Mouse (Mus musculus): ENCODE results near the gene Hyal6. TPM values are rescaled to one million over a fixed set of nuclear protein-coding genes. Genes with fewer than 3 reads are reported as not detected.

The Hyal6 gene
- not detected for polyA plus RNA-seq (2014; fragmentation: Illumina TruSeq; extraction: RNeasy Lipid Tissue Mini Kit (QIAGEN cat#74804); ENCODE audit: low replicate concordance)

DNA sequence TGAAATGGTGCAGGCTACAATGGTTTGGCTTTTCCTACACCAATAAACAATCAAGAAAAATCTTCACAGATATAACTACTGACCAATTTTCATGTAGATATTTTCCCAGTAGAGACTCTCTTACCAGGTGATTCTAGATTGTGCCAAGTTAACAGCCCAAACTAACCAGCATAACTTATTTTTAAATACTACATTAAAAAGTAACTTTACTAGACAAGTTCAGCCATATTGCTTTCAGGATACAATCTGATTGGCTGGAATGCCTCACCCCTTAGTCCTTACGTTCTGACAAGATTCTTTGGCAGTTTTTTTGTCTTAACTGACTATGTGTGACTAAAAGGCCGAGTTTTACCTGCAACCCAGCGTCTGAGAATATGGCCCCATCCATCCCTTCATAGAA, at the start of gene Hyal6:
Gene Hyal6 (plus strand): TSS at position 301 of the 400 bp plus-strand sequence.

DNA sequence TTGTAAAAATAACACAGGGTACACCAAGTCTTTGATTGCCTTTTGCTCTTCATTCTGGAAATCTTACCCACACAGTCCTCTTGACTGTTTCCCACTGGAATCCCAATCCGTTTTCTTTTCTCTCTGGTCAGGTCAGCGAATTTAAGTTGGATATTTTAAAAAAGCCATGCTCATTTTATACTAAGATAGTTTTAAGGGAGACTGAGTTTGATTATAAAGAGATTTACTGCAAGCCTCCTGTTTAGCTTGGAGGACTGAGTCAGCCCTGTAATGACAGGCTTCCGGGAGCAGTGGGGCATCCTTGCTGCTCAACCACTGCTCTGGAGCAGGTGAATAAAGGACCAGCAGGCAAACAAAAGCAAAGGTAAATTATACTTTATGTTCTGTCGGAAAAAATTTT, 15.0 kb downstream of the Hyal6 start, which contains the start of gene Hyal4:
Gene Hyal4 (plus strand): TSS at position 301 of the 400 bp plus-strand sequence.

DNA sequence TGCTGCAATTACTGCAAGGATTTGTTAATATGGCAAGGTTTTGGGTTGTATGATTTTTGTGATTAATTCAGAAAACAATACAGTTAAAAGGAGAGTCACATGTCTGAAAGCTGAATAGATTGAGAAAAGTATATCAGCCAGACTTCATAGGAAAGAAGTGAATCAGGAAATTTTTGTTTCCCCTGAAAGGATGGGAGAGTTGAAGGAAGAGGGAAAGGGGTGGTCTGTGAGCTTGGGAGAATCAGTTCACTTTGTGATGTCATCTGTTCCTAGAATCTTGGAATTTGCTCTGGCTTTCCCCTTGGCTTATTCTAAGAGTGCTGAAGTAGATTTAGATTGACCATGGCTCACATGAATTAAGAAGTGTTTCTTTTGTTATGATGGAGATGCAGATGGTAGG, 57.8 kb downstream of the Hyal6 start, which contains the start of gene Spam1:
Gene Spam1 (plus strand): TSS at position 301 of the 400 bp plus-strand sequence.

Other genes with a start within 250 kb of the Hyal6 start
- 0.11 TPM for gene Iqub, start 218.2 kb upstream of the Hyal6 start, polyA plus RNA-seq (2014; fragmentation: Illumina TruSeq; extraction: RNeasy Lipid Tissue Mini Kit (QIAGEN cat#74804); ENCODE audit: low replicate concordance)
- gene Ndufa5, start 205.2 kb upstream of the Hyal6 start, polyA plus RNA-seq (2014; fragmentation: Illumina TruSeq; extraction: RNeasy Lipid Tissue Mini Kit (QIAGEN cat#74804); ENCODE audit: low replicate concordance), result 343 TPM
- gene Asb15, start 205.1 kb upstream of the Hyal6 start, polyA plus RNA-seq (2014; fragmentation: Illumina TruSeq; extraction: RNeasy Lipid Tissue Mini Kit (QIAGEN cat#74804); ENCODE audit: low replicate concordance), result not detected
- gene Lmod2, start 135.5 kb upstream of the Hyal6 start, polyA plus RNA-seq (2014; fragmentation: Illumina TruSeq; extraction: RNeasy Lipid Tissue Mini Kit (QIAGEN cat#74804); ENCODE audit: low replicate concordance), result not detected
- gene Wasl, start 68.2 kb upstream of the Hyal6 start, polyA plus RNA-seq (2014; fragmentation: Illumina TruSeq; extraction: RNeasy Lipid Tissue Mini Kit (QIAGEN cat#74804); ENCODE audit: low replicate concordance), result 183 TPM
- not detected for gene Hyal4, start 15.1 kb downstream of the Hyal6 start, polyA plus RNA-seq (2014; fragmentation: Illumina TruSeq; extraction: RNeasy Lipid Tissue Mini Kit (QIAGEN cat#74804); ENCODE audit: low replicate concordance)
- gene Spam1, start 57.9 kb downstream of the Hyal6 start, polyA plus RNA-seq (2014; fragmentation: Illumina TruSeq; extraction: RNeasy Lipid Tissue Mini Kit (QIAGEN cat#74804); ENCODE audit: low replicate concordance), result not detected
- gene Hyal5, start 124.8 kb downstream of the Hyal6 start, polyA plus RNA-seq (2014; fragmentation: Illumina TruSeq; extraction: RNeasy Lipid Tissue Mini Kit (QIAGEN cat#74804); ENCODE audit: low replicate concordance), result not detected
- gene Tmem229a, start 223.1 kb downstream of the Hyal6 start, polyA plus RNA-seq (2014; fragmentation: Illumina TruSeq; extraction: RNeasy Lipid Tissue Mini Kit (QIAGEN cat#74804); ENCODE audit: low replicate concordance), result 3.3 TPM